12 mouse cellular contexts compared by ENCODE assay signal in the genomic region with DNA sequence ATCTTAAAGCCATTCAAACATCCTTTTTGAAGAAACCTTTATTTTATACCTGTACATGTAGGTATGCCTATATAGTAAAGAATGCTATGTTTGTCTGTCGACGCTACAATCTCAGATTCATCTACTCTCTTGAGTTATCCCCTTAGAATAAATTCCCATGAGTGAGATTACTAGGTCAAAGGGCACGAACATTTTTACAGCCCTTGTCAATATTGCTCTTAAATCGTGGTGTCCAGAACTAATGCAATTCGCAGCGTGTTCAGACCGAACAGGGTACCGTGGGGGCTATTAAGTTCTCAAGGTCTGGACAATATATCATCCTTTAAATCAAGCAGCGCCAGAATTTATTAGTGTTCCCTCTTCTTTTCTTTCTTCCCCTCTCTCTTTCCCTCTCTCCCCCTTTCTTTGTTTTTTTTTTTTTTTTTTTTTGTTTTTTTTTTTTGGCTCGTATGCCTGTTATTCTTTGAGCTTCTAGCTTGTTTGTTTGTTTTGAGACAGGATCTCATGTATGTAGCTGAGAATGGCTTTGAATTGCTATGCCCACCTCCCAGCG. TPM values are rescaled to one million over a fixed set of nuclear protein-coding genes. Genes with fewer than 3 reads are reported as not detected.
DNase-seq lines count a peak whose midpoint lies in the region; ATAC-seq lines count a peak whose summit lies in the region.
"Had no signal": no experiment of that assay in that cellular context is flagged by ENCODE, and none has a peak within 500 bp of the region (broad histone marks: within the 10 kb centered on the region; RNA-seq: fewer than 3 reads in every experiment).

No protein-coding gene starts in this region.

- no peak for ATAC-seq in heart, embryonic 13.5 days (ENCODE audit: extremely low read depth, insufficient number of reproducible peaks, low FRiP score, low TSS enrichment)
- ATAC-seq in megakaryocyte, adult 5-6 weeks (ENCODE audit: poor library complexity, severe bottlenecking), result no peak
- no peak for ATAC-seq in intestine, embryonic 15.5 days
- no peak for ATAC-seq in neural tube, embryonic 14.5 days (ENCODE audit: low read depth)

- H3K27me3 ChIP-seq in heart, embryonic 13.5 days (replicated peaks), result no peaks in the 10 kb centered on the region
- peaks cover 14% of the 10 kb centered on the region for H3K27me3 ChIP-seq in megakaryocyte, embryonic 14.5 days (replicated peaks)
- no peaks in the 10 kb centered on the region for H3K27me3 ChIP-seq in intestine, embryonic 15.5 days (replicated peaks)
- H3K27me3 ChIP-seq in neural tube, embryonic 14.5 days (ENCODE audit: control insufficient read depth, insufficient read depth, low read length), result no peaks in the 10 kb centered on the region

- no peak overlapping the region for H3K9ac ChIP-seq in heart, embryonic 13.5 days
- no peak overlapping the region for H3K9ac ChIP-seq in intestine, embryonic 15.5 days
- no peak overlapping the region for H3K9ac ChIP-seq in neural tube, embryonic 14.5 days (replicated peaks; ENCODE audit: low read depth, low read length)

- H3K4me1 ChIP-seq in heart, embryonic 13.5 days, result 0 out of 2 replicates have a peak, but pooled peaks cover 5% of the 10 kb centered on the region
- peaks cover 24% of the 10 kb centered on the region for H3K4me1 ChIP-seq in megakaryocyte, embryonic 14.5 days
- H3K4me1 ChIP-seq in intestine, embryonic 15.5 days (replicated peaks), result no peaks in the 10 kb centered on the region
- H3K4me1 ChIP-seq in neural tube, embryonic 14.5 days (ENCODE audit: control insufficient read depth, insufficient read depth, low read length), result no peaks in the 10 kb centered on the region

- H3K36me3 ChIP-seq in heart, embryonic 13.5 days, result no peaks in the 10 kb centered on the region
- H3K36me3 ChIP-seq in megakaryocyte, embryonic 14.5 days (replicated peaks; ENCODE audit: low read length), result no peaks in the 10 kb centered on the region
- H3K36me3 ChIP-seq in intestine, embryonic 15.5 days, result no peaks in the 10 kb centered on the region
- no peaks in the 10 kb centered on the region for H3K36me3 ChIP-seq in neural tube, embryonic 14.5 days (ENCODE audit: control insufficient read depth, insufficient read depth, low read length)

- WGBS in heart, embryonic 13.5 days, result 66% methylated on average over 11 of the region's 11 CpGs
- WGBS in intestine, embryonic 15.5 days, result 35% methylated on average over 11 of the region's 11 CpGs
- 35% methylated on average over 11 of the region's 11 CpGs for WGBS in neural tube, embryonic 14.5 days

- H3K4me3 ChIP-seq in heart, embryonic 13.5 days, result peak overlapping the region; percentile 3; the same call in 1 of the 2 replicates
- peak overlapping the region; percentile 82 for H3K4me3 ChIP-seq in megakaryocyte, embryonic 14.5 days (replicated peaks)
- H3K4me3 ChIP-seq in intestine, embryonic 15.5 days (replicated peaks), result no peak overlapping the region; the same call in 1 of the 2 replicates
- H3K4me3 ChIP-seq in neural tube, embryonic 14.5 days (ENCODE audit: low read depth, low read length), result no peak overlapping the region

- H3K4me2 ChIP-seq in heart, embryonic 13.5 days, result peak overlapping the region; percentile 48
- H3K4me2 ChIP-seq in intestine, embryonic 15.5 days (replicated peaks), result peak overlapping the region; percentile 33
- H3K4me2 ChIP-seq in neural tube, embryonic 14.5 days (ENCODE audit: low read depth, low read length), result peak overlapping the region; percentile 14; the same call in 1 of the 2 replicates

- DNase-seq in heart, postnatal 4 days, result no peak
- no peak for DNase-seq in cerebellum, adult 18-20 months
- DNase-seq in ovary, adult 18-20 months (ENCODE audit: low spot score), result no peak
- DNase-seq: cerebellum, adult 11-12 months; lung, postnatal 14 days had no signal

- no peaks in the 10 kb centered on the region for H3K9me3 ChIP-seq in heart, embryonic 13.5 days
- no peaks in the 10 kb centered on the region for H3K9me3 ChIP-seq in megakaryocyte, embryonic 14.5 days
- no peaks in the 10 kb centered on the region for H3K9me3 ChIP-seq in intestine, embryonic 15.5 days
- H3K9me3 ChIP-seq in neural tube, embryonic 14.5 days (ENCODE audit: control insufficient read depth, low read length), result no peaks in the 10 kb centered on the region

- H3K27ac ChIP-seq in heart, embryonic 13.5 days (replicated peaks), result no peak overlapping the region
- no peak overlapping the region for H3K27ac ChIP-seq in intestine, embryonic 15.5 days
- H3K27ac ChIP-seq in neural tube, embryonic 14.5 days (ENCODE audit: low read depth, low read length), result no peak overlapping the region

RNA-seq across cellular contexts. Expression of gene Spats2, which starts 12.8 kb away (rescaled TPM):
- polyA plus RNA-seq in heart, embryonic 13.5 days (2015; fragmentation: Nextera tagmentation; extraction: Ambion mirVana), result 31.8 and 34.5 TPM in 2 replicates
- 10 to 100 TPM; 24.8 to 28.3 TPM for total RNA-seq in heart, postnatal 4 days (2021)
- polyA plus RNA-seq in megakaryocyte, embryonic 14.5 days (2012; ENCODE audit: insufficient read depth, low replicate concordance), result 5.3 and 8.2 TPM in 2 replicates
- total RNA-seq in megakaryocyte, adult 5-6 weeks (2015), result not detected in 2 replicates
- not detected in 2 replicates for total RNA-seq in megakaryocyte, adult 5-6 weeks (2017)
- 26.6 and 34.7 TPM in 2 replicates for polyA plus RNA-seq in intestine, embryonic 15.5 days (2015; fragmentation: Nextera tagmentation; extraction: Ambion mirVana)
- 32.6 and 41.6 TPM in 2 replicates for polyA plus RNA-seq in neural tube, embryonic 14.5 days (2014; fragmentation: Nextera tagmentation; extraction: Ambion mirVana)
- total RNA-seq: neutrophil, adult 5-6 weeks had no signal

RNA-seq across cellular contexts. Expression of gene Dnajc22, which starts 19.9 kb away (rescaled TPM):
- 1.0 and 1.8 TPM in 2 replicates for polyA plus RNA-seq in heart, embryonic 13.5 days (2015; fragmentation: Nextera tagmentation; extraction: Ambion mirVana)
- total RNA-seq in heart, postnatal 4 days (2021), result 1 to 10 TPM in 1 of 2 experiments, under 1 TPM in 1; 0.79 to 1.2 TPM
- not detected in 2 replicates for polyA plus RNA-seq in megakaryocyte, embryonic 14.5 days (2012; ENCODE audit: insufficient read depth, low replicate concordance)
- total RNA-seq in megakaryocyte, adult 5-6 weeks (2015), result not detected in 2 replicates
- 0.11 TPM in 1 of 2 replicates, not detected in the other for total RNA-seq in megakaryocyte, adult 5-6 weeks (2017)
- polyA plus RNA-seq in intestine, embryonic 15.5 days (2015; fragmentation: Nextera tagmentation; extraction: Ambion mirVana), result 37.4 and 39.0 TPM in 2 replicates
- polyA plus RNA-seq in neural tube, embryonic 14.5 days (2014; fragmentation: Nextera tagmentation; extraction: Ambion mirVana), result 0.21 and 0.45 TPM in 2 replicates
- total RNA-seq: neutrophil, adult 5-6 weeks had no signal

RNA-seq across cellular contexts. Expression of gene C1ql4, which starts 25.3 kb away (rescaled TPM):
- polyA plus RNA-seq in heart, embryonic 13.5 days (2015; fragmentation: Nextera tagmentation; extraction: Ambion mirVana), result 0.16 and 0.25 TPM in 2 replicates
- under 1 TPM in 1 of 2 experiments, not detected in 1; 0.19 TPM for total RNA-seq in heart, postnatal 4 days (2021)
- polyA plus RNA-seq in megakaryocyte, embryonic 14.5 days (2012; ENCODE audit: insufficient read depth, low replicate concordance), result not detected in 2 replicates
- total RNA-seq in megakaryocyte, adult 5-6 weeks (2015), result not detected in 2 replicates
- total RNA-seq in megakaryocyte, adult 5-6 weeks (2017), result not detected in 2 replicates
- polyA plus RNA-seq in intestine, embryonic 15.5 days (2015; fragmentation: Nextera tagmentation; extraction: Ambion mirVana), result 0.09 TPM in 1 of 2 replicates, not detected in the other
- 3.2 and 3.6 TPM in 2 replicates for polyA plus RNA-seq in neural tube, embryonic 14.5 days (2014; fragmentation: Nextera tagmentation; extraction: Ambion mirVana)
- total RNA-seq: adrenal gland, adult 18-20 months; neutrophil, adult 5-6 weeks had no signal

RNA-seq across cellular contexts. Expression of gene Troap, which starts 38.5 kb away (rescaled TPM):
- 27.1 and 27.8 TPM in 2 replicates for polyA plus RNA-seq in heart, embryonic 13.5 days (2015; fragmentation: Nextera tagmentation; extraction: Ambion mirVana)
- 10 to 100 TPM; 17.8 to 18.7 TPM for total RNA-seq in heart, postnatal 4 days (2021)
- polyA plus RNA-seq in megakaryocyte, embryonic 14.5 days (2012; ENCODE audit: insufficient read depth, low replicate concordance), result 27.8 and 75.4 TPM in 2 replicates
- 27.1 and 37.2 TPM in 2 replicates for total RNA-seq in megakaryocyte, adult 5-6 weeks (2015)
- total RNA-seq in megakaryocyte, adult 5-6 weeks (2017), result 27.9 and 28.3 TPM in 2 replicates
- polyA plus RNA-seq in intestine, embryonic 15.5 days (2015; fragmentation: Nextera tagmentation; extraction: Ambion mirVana), result 24.7 and 25.4 TPM in 2 replicates
- 2.4 and 3.3 TPM in 2 replicates for polyA plus RNA-seq in neural tube, embryonic 14.5 days (2014; fragmentation: Nextera tagmentation; extraction: Ambion mirVana)
- total RNA-seq: adrenal gland, adult 18-20 months had no signal

RNA-seq across cellular contexts. Expression of gene Prph, which starts 57.9 kb away (rescaled TPM):
- 0.56 and 1.7 TPM in 2 replicates for polyA plus RNA-seq in heart, embryonic 13.5 days (2015; fragmentation: Nextera tagmentation; extraction: Ambion mirVana)
- 1 to 10 TPM in 1 of 2 experiments, under 1 TPM in 1; 0.60 to 1.3 TPM for total RNA-seq in heart, postnatal 4 days (2021)
- polyA plus RNA-seq in megakaryocyte, embryonic 14.5 days (2012; ENCODE audit: insufficient read depth, low replicate concordance), result not detected in 2 replicates
- total RNA-seq in megakaryocyte, adult 5-6 weeks (2015), result not detected in 2 replicates
- total RNA-seq in megakaryocyte, adult 5-6 weeks (2017), result not detected in 2 replicates
- polyA plus RNA-seq in intestine, embryonic 15.5 days (2015; fragmentation: Nextera tagmentation; extraction: Ambion mirVana), result 46.9 and 48.1 TPM in 2 replicates
- 68.8 and 298 TPM in 2 replicates for polyA plus RNA-seq in neural tube, embryonic 14.5 days (2014; fragmentation: Nextera tagmentation; extraction: Ambion mirVana)
- total RNA-seq: neutrophil, adult 5-6 weeks had no signal

Comparison
In these comparisons a context has a peak if more than half of its experiments do, and no peak if none do; other contexts are left out.
1. H3K4me3 ChIP-seq: peak in heart, embryonic 13.5 days (single experiment) and megakaryocyte, embryonic 14.5 days (single experiment); none in intestine, embryonic 15.5 days (single experiment) and neural tube, embryonic 14.5 days (single experiment).
2. RNA of gene Dnajc22, which starts 19.9 kb away (polyA plus RNA-seq): 37.4 to 39.0 TPM in intestine, embryonic 15.5 days; 1.0 to 1.8 TPM in heart, embryonic 13.5 days, 0.21 to 0.45 TPM in neural tube, embryonic 14.5 days and not detected in megakaryocyte, embryonic 14.5 days; every median in the first group is over 10 times any median in the second.
3. Peak in every context shown above with its lines, with median percentiles within 50 percentile points of each other: H3K4me2 ChIP-seq.